Mouse (Mus musculus) monocyte, adult 5-6 weeks (primary cell): Measurements from ENCODE around the gene Prl2c3. TPM values are rescaled to one million over a fixed set of nuclear protein-coding genes. Genes with fewer than 3 reads are reported as not detected.
"Not testable (repeated sequence)": the region's sequence is repeated elsewhere in the genome, so short reads cannot be mapped to it uniquely, and the experiment has no call there.

Source experiments
- ATAC-seq: fragments of 153-309, 156-312 bp; replicated peaks from 2 replicates; pipeline ENCODE4 v1.8.0; 2017; ENCODE audit warnings: mild to moderate bottlenecking; ENCODE audit not compliant: low TSS enrichment, insufficient number of reproducible peaks, severe bottlenecking, poor library complexity, low FRiP score
- total RNA-seq: library from RNA; stranded (forward); fragments of 200-1000, 200-491, 200-594 nt; gene quantifications from 3 replicates; pipeline ENCODE4 v1.2.3, GENCODE M21; 2017

Gene Prl2c3
- total RNA-seq = not detected in 3 replicates

GRCm38 (mm10) chr13:12799979-12800378, at the start of gene Prl2c3:
Gene Prl2c3, minus strand, starts transcription at chr13:12800079.
- not testable (repeated sequence) for ATAC-seq

GRCm38 (mm10) chr13:12848254-12848653, 48.4 kb upstream of the Prl2c3 start:
- peak; percentile 61 for ATAC-seq

- not testable (repeated sequence) for ATAC-seq
These were observed 44.8 kb upstream of the Prl2c3 start for GRCm38 (mm10) chr13:12844701-12845100.

- ATAC-seq = not testable (repeated sequence)
These were observed 37.7 kb upstream of the Prl2c3 start for GRCm38 (mm10) chr13:12837546-12837945.

- no peak for ATAC-seq
These were observed 31.9 kb upstream of the Prl2c3 start for GRCm38 (mm10) chr13:12831769-12832168.

GRCm38 (mm10) chr13:12829031-12829430, 29.2 kb upstream of the Prl2c3 start:
- ATAC-seq = no peak

GRCm38 (mm10) chr13:12824500-12825176, 24.8 kb upstream of the Prl2c3 start:
- peak; percentile 56 for ATAC-seq

- ATAC-seq = not testable (repeated sequence)
These were observed 14.0 kb upstream of the Prl2c3 start for GRCm38 (mm10) chr13:12813734-12814424.

GRCm38 (mm10) chr13:12809591-12809990, 9.7 kb upstream of the Prl2c3 start:
- ATAC-seq = no peak

GRCm38 (mm10) chr13:12808793-12809512, 9.1 kb upstream of the Prl2c3 start:
- ATAC-seq = 0 out of 2 replicates have a peak, but pooled peaks have one; percentile 30

GRCm38 (mm10) chr13:12806496-12806895, 6.6 kb upstream of the Prl2c3 start:
- ATAC-seq = peak; percentile 20; the same call in 1 of the 2 replicates

- 0 out of 2 replicates have a peak, but pooled peaks have one; percentile 43 for ATAC-seq
These were observed 30.3 kb downstream of the Prl2c3 start for GRCm38 (mm10) chr13:12769442-12770091.

Other genes starting within 250 kb of the Prl2c3 start
- gene Ero1lb, start 234.2 kb downstream of the Prl2c3 start, total RNA-seq = 24.5 to 27.2 TPM (median 25.1 TPM) in 3 replicates
- not detected in 3 replicates for gene Prl2c2, start 205.3 kb upstream of the Prl2c3 start, total RNA-seq